Mouse (Mus musculus) heart, postnatal 4 days (tissue): Measurements from ENCODE around the gene Gm20715. TPM values are rescaled to one million over a fixed set of nuclear protein-coding genes. Genes with fewer than 3 reads are reported as not detected.
A peak's percentile ranks its signal among the peaks of the same experiment; 100 is the strongest.
"Not testable (repeated sequence)": the region's sequence is repeated elsewhere in the genome, so short reads cannot be mapped to it uniquely, and the experiment has no call there.

Experiments
- DNase-seq: peaks from one replicate; pipeline ENCODE4 v3.0.0; 2021
- total RNA-seq, 2 experiments: library from RNA; stranded (reverse); gene quantifications; 2 replicates each; pipeline ENCODE4 v1.2.3; 2021

Gm20715 gene
- total RNA-seq, 2 experiments from 2014 or later, result not detected

- DNase-seq, result peak; percentile 24
Measured at GRCm38 (mm10) chr7:6430342-6430741, 20.3 kb downstream of the Gm20715 start.

DNA sequence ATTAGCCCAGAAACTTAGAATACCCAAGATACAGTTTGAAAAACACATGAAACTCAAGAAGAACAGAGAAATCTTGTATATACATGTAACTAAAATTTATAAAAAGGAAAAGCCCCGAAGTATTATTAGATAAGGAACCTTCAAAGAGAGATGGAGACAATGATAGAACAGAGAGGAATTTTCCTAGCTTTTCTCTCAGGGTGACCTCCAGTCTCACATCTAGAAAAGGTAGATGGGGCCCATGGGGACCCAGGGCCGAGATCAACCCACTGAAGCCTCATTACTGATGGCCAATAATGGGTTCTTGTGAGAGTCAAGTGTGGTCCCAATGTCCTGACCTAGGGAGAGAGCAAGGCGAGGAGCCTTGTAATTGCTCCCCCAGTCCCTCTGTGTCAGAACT is 28.3 kb downstream of the Gm20715 start, which contains the start of gene Olfr1344:
Gene Olfr1344 (plus strand): TSS at position 301 of the 400 bp plus-strand sequence.
- DNase-seq, result no peak

DNA sequence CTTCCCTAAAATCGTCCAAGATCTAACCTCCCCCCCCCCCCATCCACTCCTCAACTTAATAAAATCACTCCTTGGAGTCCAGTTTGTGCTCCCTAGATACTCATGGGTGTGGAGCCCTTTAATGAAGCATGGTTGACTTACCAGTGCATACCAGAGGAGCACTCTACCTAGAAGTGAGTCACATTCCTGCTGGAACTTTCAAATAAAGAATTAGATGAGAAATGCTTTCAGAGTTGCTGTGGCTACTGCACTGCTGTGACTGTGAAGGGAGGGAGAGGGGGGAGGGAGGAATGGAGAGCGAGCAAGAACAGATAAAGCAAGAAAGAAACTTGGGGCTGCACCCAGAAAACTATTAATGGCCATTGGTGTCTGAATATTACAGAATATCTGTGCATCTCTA is 31.1 kb downstream of the Gm20715 start:
- no peak for DNase-seq

- DNase-seq, result no peak
Measured at GRCm38 (mm10) chr7:6447771-6448170, 37.7 kb downstream of the Gm20715 start.

DNA sequence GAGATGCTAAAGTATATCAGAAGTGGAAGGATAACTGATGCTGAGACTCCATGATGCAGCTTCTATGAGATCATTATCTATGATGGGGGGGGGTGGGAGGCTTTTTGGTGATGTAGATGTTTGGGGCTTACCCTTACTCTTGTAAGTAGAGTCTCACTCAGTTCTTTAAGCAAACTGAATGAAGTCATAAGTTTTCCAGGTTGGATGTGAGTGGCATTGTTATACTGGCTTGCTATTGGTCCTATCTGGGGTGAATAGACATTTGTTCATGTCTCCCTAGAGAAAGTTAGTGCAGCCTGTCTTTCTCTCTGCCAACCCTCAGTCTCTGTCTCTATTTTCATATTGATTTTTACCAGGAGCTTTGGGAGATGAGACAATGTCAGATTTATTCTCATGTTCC is 45.8 kb downstream of the Gm20715 start, which contains the start of gene Olfr1336:
Gene Olfr1336 (plus strand): TSS at position 301 of the 400 bp plus-strand sequence.
- no peak for DNase-seq

GRCm38 (mm10) chr7:6456399-6456798 is 46.3 kb downstream of the Gm20715 start:
- no peak for DNase-seq

DNA sequence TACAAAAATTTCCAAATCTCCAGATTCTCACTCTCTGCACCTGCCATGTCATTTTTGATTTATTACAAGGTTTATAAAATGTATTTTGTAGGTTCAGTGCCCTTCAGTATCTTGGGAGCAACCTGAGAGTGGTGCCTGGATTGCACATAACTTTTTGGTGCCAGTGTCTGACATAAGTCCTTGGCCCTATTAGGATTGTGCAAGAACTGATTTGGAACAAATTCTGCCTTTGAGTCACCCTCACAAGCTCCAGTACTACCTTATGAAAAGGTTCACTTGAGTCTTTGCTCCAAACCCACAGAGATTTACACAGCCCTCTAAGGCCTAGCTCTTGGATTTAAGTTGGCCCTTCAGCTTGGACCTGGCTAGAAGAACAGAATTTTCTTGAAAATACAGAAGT is 56.9 kb downstream of the Gm20715 start, which contains the start of gene Olfr1346:
Gene Olfr1346 (plus strand): TSS at position 151 of the 400 bp plus-strand sequence.
- no peak for DNase-seq

GRCm38 (mm10) chr7:6477633-6478032 is 67.6 kb downstream of the Gm20715 start:
- not testable (repeated sequence) for DNase-seq

GRCm38 (mm10) chr7:6486841-6487240 is 76.8 kb downstream of the Gm20715 start, which contains the start of gene Olfr5:
TSS of gene Olfr5 (minus strand) at chr7:6486941.
- DNase-seq, result no peak

Other genes with a start within 250 kb of the Gm20715 start
- 10 to 100 TPM; 11.8 to 15.2 TPM for gene Zfp444, start 238.1 kb upstream of the Gm20715 start, total RNA-seq
- gene Galp, start 213.2 kb upstream of the Gm20715 start, total RNA-seq, result not detected
- gene Zscan5b, start 188.0 kb upstream of the Gm20715 start, total RNA-seq, result not detected
- gene Epp13, start 157.6 kb upstream of the Gm20715 start, total RNA-seq, result not detected
- gene Zfp667, start 123.7 kb upstream of the Gm20715 start, total RNA-seq, result 1 to 10 TPM; 1.5 to 1.9 TPM
- 1 to 10 TPM; 1.8 to 2.5 TPM for gene Zfp583, start 79.0 kb upstream of the Gm20715 start, total RNA-seq
- gene Gm3854, start 66.5 kb upstream of the Gm20715 start, total RNA-seq, result under 1 TPM; 0.24 to 0.38 TPM
- 1 to 10 TPM; 1.5 to 2.4 TPM for gene Zfp78, start 47.0 kb upstream of the Gm20715 start, total RNA-seq
- gene Zfp28, start 27.0 kb upstream of the Gm20715 start, total RNA-seq, result 1 to 10 TPM; 6.3 to 8.3 TPM
- gene Smim17, start 11.6 kb upstream of the Gm20715 start, total RNA-seq, result not detected
- not detected for gene Olfr1344, start 28.4 kb downstream of the Gm20715 start, total RNA-seq
- gene Olfr1336, start 45.9 kb downstream of the Gm20715 start, total RNA-seq, result not detected
- not detected for gene Olfr1346, start 56.8 kb downstream of the Gm20715 start, total RNA-seq
- not detected for gene Olfr5, start 76.7 kb downstream of the Gm20715 start, total RNA-seq
- not detected for gene Olfr1347, start 89.5 kb downstream of the Gm20715 start, total RNA-seq
- gene Olfr1348, start 98.5 kb downstream of the Gm20715 start, total RNA-seq, result not detected
- not detected for gene Olfr1349, start 112.7 kb downstream of the Gm20715 start, total RNA-seq
- gene Olfr1350, start 154.6 kb downstream of the Gm20715 start, total RNA-seq, result not detected